ENCODE assay signal across 16 mouse cellular contexts in genomic region chr2:145165076-145165475, GRCm38 (mm10).
"Had no signal": no experiment of that assay in that cellular context is flagged by ENCODE, and none has a peak within 500 bp of the region (broad histone marks: within the 10 kb centered on the region; RNA-seq: fewer than 3 reads in every experiment).

No protein-coding gene starts in this region.

- H3K9ac ChIP-seq: neural tube, embryonic 12.5 days; neural tube, embryonic 13.5 days; neural tube, embryonic 15.5 days; stomach, embryonic 15.5 days had no signal

- H3K36me3 ChIP-seq: neural tube, embryonic 12.5 days; neural tube, embryonic 13.5 days; neural tube, embryonic 15.5 days; stomach, embryonic 15.5 days had no signal

- H3K4me2 ChIP-seq: neural tube, embryonic 12.5 days; neural tube, embryonic 13.5 days; neural tube, embryonic 15.5 days; stomach, embryonic 15.5 days had no signal

- H3K27ac ChIP-seq: neural tube, embryonic 12.5 days; neural tube, embryonic 13.5 days; neural tube, embryonic 15.5 days; stomach, embryonic 15.5 days; stomach, postnatal 0 days had no signal

- DNase-seq: right cerebral cortex, adult 18-20 months; right cerebral cortex, postnatal 14 days; right cerebral cortex, postnatal 25 days; right cerebral cortex, postnatal 4 days; spleen, adult 18-20 months; thymus, adult 18-20 months; thymus, adult 2 months; thymus, postnatal 14 days; thymus, postnatal 25 days; thymus, postnatal 36 days; thymus, postnatal 4 days had no signal

- H3K9me3 ChIP-seq: neural tube, embryonic 12.5 days; neural tube, embryonic 13.5 days; neural tube, embryonic 15.5 days; stomach, embryonic 15.5 days had no signal

- H3K4me3 ChIP-seq: neural tube, embryonic 12.5 days; neural tube, embryonic 13.5 days; neural tube, embryonic 15.5 days; stomach, embryonic 15.5 days had no signal

- H3K27me3 ChIP-seq: neural tube, embryonic 12.5 days; neural tube, embryonic 13.5 days; neural tube, embryonic 15.5 days had no signal

- H3K4me1 ChIP-seq: stomach, embryonic 15.5 days had no signal
